Mouse (Mus musculus) myocyte (in vitro differentiated cells): ENCODE measurements at regions not wholly inside any gene's neighbourhood (a gene's known extent, or its start where the extent isn't known, plus 50 kb on each side); places are given as distances from the start of the nearest gene placed in this dataset.

ENCODE experiments used
- H3K27me3 ChIP-seq: one replicate; pipeline ENCODE4 v1.6.1; 2011; ENCODE audit not compliant: control insufficient read depth, insufficient read depth, insufficient read length
- H3K36me3 ChIP-seq: one replicate; pipeline ENCODE4 v1.6.1; 2011; ENCODE audit not compliant: control insufficient read depth, insufficient read depth
- H3K4me2 ChIP-seq: one replicate; pipeline ENCODE4 v1.6.1; 2011; ENCODE audit warnings: low read depth, control low read depth
- H3K4me3 ChIP-seq: one replicate; pipeline ENCODE4 v1.5.1; 2011; ENCODE audit warnings: mild to moderate bottlenecking, control low read depth, moderate library complexity
- H3K79me2 ChIP-seq: one replicate; pipeline ENCODE4 v1.6.1; 2011; ENCODE audit not compliant: control insufficient read depth, insufficient read depth
- H3ac ChIP-seq: one replicate; pipeline ENCODE4 v1.6.1; 2011; ENCODE audit not compliant: control insufficient read depth, insufficient read length
- CEBPB ChIP-seq: IDR thresholded peaks from 2 replicates; pipeline ENCODE4 v1.6.1; 2011; ENCODE audit warnings: mild to moderate bottlenecking, moderate library complexity; ENCODE audit not compliant: poor library complexity, insufficient read depth, severe bottlenecking
- E2F4 ChIP-seq: IDR thresholded peaks from one replicate; pipeline ENCODE4 v1.6.1; 2011; ENCODE audit warnings: mild to moderate bottlenecking, control low read depth, moderate library complexity; ENCODE audit not compliant: insufficient read depth
- MAX ChIP-seq: IDR thresholded peaks from one replicate; pipeline ENCODE4 v1.6.1; 2011; ENCODE audit warnings: low read depth, mild to moderate bottlenecking, control low read depth
- MYOD1 ChIP-seq, 3 experiments: IDR thresholded peaks; one replicate each; pipeline ENCODE4 v1.6.1; 2011; ENCODE audit warnings: control low read depth in 2 of 3, low read depth in 2 of 3, mild to moderate bottlenecking in 2 of 3, moderate library complexity in 1 of 3; ENCODE audit not compliant: insufficient read length in 2 of 3, control insufficient read depth in 1 of 3
- MYOG ChIP-seq, 3 experiments: IDR thresholded peaks; one replicate each; pipeline ENCODE4 v1.6.1; 2011; ENCODE audit warnings: control low read depth in 2 of 3, low read depth in 2 of 3, mild to moderate bottlenecking in 2 of 3; ENCODE audit not compliant: insufficient read length in 2 of 3, control insufficient read depth in 1 of 3, insufficient read depth in 1 of 3
- POLR2A ChIP-seq: IDR thresholded peaks from one replicate; pipeline ENCODE4 v1.6.1; 2011; ENCODE audit warnings: low read depth, mild to moderate bottlenecking, control low read depth, moderate library complexity; ENCODE audit not compliant: insufficient read length
- POLR2AphosphoS2 ChIP-seq: IDR thresholded peaks from one replicate; pipeline ENCODE4 v1.6.1; 2011; ENCODE audit warnings: low read depth, control low read depth; ENCODE audit not compliant: insufficient read length
- REST ChIP-seq: IDR thresholded peaks from one replicate; pipeline ENCODE4 v1.6.1; 2011; ENCODE audit warnings: mild to moderate bottlenecking, control low read depth, moderate library complexity; ENCODE audit not compliant: insufficient read depth, insufficient read length
- SRF ChIP-seq: IDR thresholded peaks from one replicate; pipeline ENCODE4 v1.6.1; 2011; ENCODE audit warnings: low read depth; ENCODE audit not compliant: control insufficient read depth, insufficient read length
- TCF12 ChIP-seq: IDR thresholded peaks from one replicate; pipeline ENCODE4 v1.6.1; 2011; ENCODE audit warnings: mild to moderate bottlenecking, control low read depth; ENCODE audit not compliant: poor library complexity, insufficient read depth, severe bottlenecking
- TCF3 ChIP-seq: IDR thresholded peaks from one replicate; pipeline ENCODE4 v1.6.1; 2011; ENCODE audit warnings: low read depth, control low read depth; ENCODE audit not compliant: insufficient read length
- USF1 ChIP-seq: IDR thresholded peaks from one replicate; pipeline ENCODE4 v1.6.1; 2011; ENCODE audit warnings: low read depth, mild to moderate bottlenecking, control low read depth, moderate library complexity

GRCm38 (mm10) chr9:87626432-87626831, 104.6 kb downstream of the Tbx18 start:
- no peak overlapping the region for H3K4me2 ChIP-seq
- no peaks in the 10 kb centered on the region for H3K79me2 ChIP-seq
- TF ChIP-seq MAX (no peak), POLR2AphosphoS2 (no peak), REST (no peak), E2F4 (no peak), CEBPB (no peak), MYOD1 (IDR thresholded peaks at IDR 0.05; ENCODE audit: control insufficient read depth in 1 of 3, insufficient read length in 2 of 3, low read depth in 2 of 3) (no peak), MYOG (IDR thresholded peaks at IDR 0.05; ENCODE audit: control insufficient read depth in 1 of 3, insufficient read depth in 1 of 3, insufficient read length in 2 of 3, low read depth in 2 of 3) (no peak), TCF12 (no peak), TCF3 (no peak), POLR2A (no peak), SRF (no peak), USF1 (no peak)

GRCm38 (mm10) chr9:87618238-87618673, 112.8 kb downstream of the Tbx18 start:
- no peaks in the 10 kb centered on the region for H3K79me2 ChIP-seq
- H3K4me2 ChIP-seq = peak overlapping the region; percentile 69
- no peak overlapping the region for H3ac ChIP-seq
- H3K36me3 ChIP-seq = no peaks in the 10 kb centered on the region
- H3K4me3 ChIP-seq = no peak overlapping the region
- TF ChIP-seq TCF3 = no peak
- TF ChIP-seq CEBPB = peak; percentile 86
- no peaks in the 10 kb centered on the region for H3K27me3 ChIP-seq

More at GRCm38 (mm10) chr9:87626432-87626831, 104.6 kb downstream of the Tbx18 start:
- H3K4me3 ChIP-seq = no peak overlapping the region
- H3ac ChIP-seq = no peak overlapping the region
- no peaks in the 10 kb centered on the region for H3K27me3 ChIP-seq
- no peaks in the 10 kb centered on the region for H3K36me3 ChIP-seq

GRCm38 (mm10) chr9:87607878-87608631, 123.0 kb downstream of the Tbx18 start:
- no peak for TF ChIP-seq MYOG (IDR thresholded peaks at IDR 0.05; ENCODE audit: control insufficient read depth in 1 of 3, insufficient read depth in 1 of 3, insufficient read length in 2 of 3, low read depth in 2 of 3)
- no peak for TF ChIP-seq TCF12
- no peak for TF ChIP-seq MAX
- TF ChIP-seq REST = no peak
- TF ChIP-seq POLR2A = no peak
- no peak for TF ChIP-seq TCF3
- TF ChIP-seq MYOD1 (IDR thresholded peaks at IDR 0.05; ENCODE audit: control insufficient read depth in 1 of 3, insufficient read length in 2 of 3, low read depth in 2 of 3) = no peak
- no peaks in the 10 kb centered on the region for H3K27me3 ChIP-seq
- no peak overlapping the region for H3ac ChIP-seq
- no peaks in the 10 kb centered on the region for H3K79me2 ChIP-seq
- H3K4me2 ChIP-seq = no peak overlapping the region
- no peak overlapping the region for H3K4me3 ChIP-seq
- H3K36me3 ChIP-seq = no peaks in the 10 kb centered on the region

- no peak for TF ChIP-seq USF1
- TF ChIP-seq CEBPB = no peak
- no peak for TF ChIP-seq POLR2A
- TF ChIP-seq REST = no peak
- no peak for TF ChIP-seq MYOD1 (IDR thresholded peaks at IDR 0.05; ENCODE audit: control insufficient read depth in 1 of 3, insufficient read length in 2 of 3, low read depth in 2 of 3)
- TF ChIP-seq MAX = no peak
- TF ChIP-seq SRF = no peak
- TF ChIP-seq E2F4 = no peak
- TF ChIP-seq TCF3 = no peak
- no peak for TF ChIP-seq POLR2AphosphoS2
- no peak for TF ChIP-seq MYOG (IDR thresholded peaks at IDR 0.05; ENCODE audit: control insufficient read depth in 1 of 3, insufficient read depth in 1 of 3, insufficient read length in 2 of 3, low read depth in 2 of 3)
- TF ChIP-seq TCF12 = no peak
- no peak overlapping the region for H3K4me3 ChIP-seq
- H3ac ChIP-seq = no peak overlapping the region
- H3K27me3 ChIP-seq = no peaks in the 10 kb centered on the region
- H3K79me2 ChIP-seq = no peaks in the 10 kb centered on the region
- no peak overlapping the region for H3K4me2 ChIP-seq
- no peaks in the 10 kb centered on the region for H3K36me3 ChIP-seq
Observed at GRCm38 (mm10) chr9:87575591-87575990, 155.5 kb downstream of the Tbx18 start.
